Mouse (Mus musculus) natural killer cell, adult 2 months (primary cell): ENCODE measurements around the gene Olfr1112.
"Not testable (repeated sequence)": the region's sequence is repeated elsewhere in the genome, so short reads cannot be mapped to it uniquely, and the experiment has no call there.

Experiments used
- DNase-seq, 2 experiments: peaks; one replicate each; pipeline ENCODE4 v3.0.0; 2022; ENCODE audit warnings: low spot score in 2 of 2

The Olfr1112 gene

DNA sequence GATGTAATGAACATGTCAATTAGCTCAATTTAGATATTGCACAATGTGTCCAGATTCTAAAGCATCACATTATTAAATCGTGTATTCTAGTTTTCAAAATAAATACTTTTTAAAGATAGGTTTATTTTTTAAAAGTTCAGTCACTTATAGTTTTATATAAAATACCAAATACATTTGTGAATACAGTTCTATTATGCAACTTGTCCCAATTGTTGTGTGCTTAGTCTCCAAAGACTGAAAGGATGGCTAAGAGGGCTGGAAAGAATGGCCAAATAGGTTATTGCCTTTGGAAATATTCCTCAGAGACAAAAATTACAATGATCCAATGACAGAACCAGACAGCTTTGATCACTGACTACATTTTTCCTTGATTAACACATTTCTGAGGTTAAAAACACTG, at the start of gene Olfr1112:
TSS of gene Olfr1112 (plus strand) at position 301 of the 400 bp plus-strand sequence.
- no peak for DNase-seq

- DNase-seq = no peak
Measured at GRCm38 (mm10) chr2:87140200-87140599, 47.4 kb upstream of the Olfr1112 start, which contains the start of gene Olfr1110. TSS of gene Olfr1110 (minus strand) at chr2:87140300.

- no peak for DNase-seq
Measured at GRCm38 (mm10) chr2:87152524-87152923, 35.1 kb upstream of the Olfr1112 start, which contains the start of gene Olfr1111. TSS of gene Olfr1111 (minus strand) at chr2:87152624.

GRCm38 (mm10) chr2:87167731-87168130, 19.9 kb upstream of the Olfr1112 start:
- DNase-seq = not testable (repeated sequence)

GRCm38 (mm10) chr2:87208670-87209069, 21.1 kb downstream of the Olfr1112 start, which contains the start of gene Olfr1113:
TSS of gene Olfr1113 (plus strand) at chr2:87208970.
- DNase-seq = no peak
